Mouse (Mus musculus): ENCODE measurements around the gene Tenm3. TPM values are rescaled to one million over a fixed set of nuclear protein-coding genes. Genes with fewer than 3 reads are reported as not detected.
A peak's percentile ranks its signal among the peaks of the same experiment; 100 is the strongest.

Tenm3 gene
- total RNA-seq, 2 experiments from 2014 or later, result 3.1 to 3.2 TPM

DNA sequence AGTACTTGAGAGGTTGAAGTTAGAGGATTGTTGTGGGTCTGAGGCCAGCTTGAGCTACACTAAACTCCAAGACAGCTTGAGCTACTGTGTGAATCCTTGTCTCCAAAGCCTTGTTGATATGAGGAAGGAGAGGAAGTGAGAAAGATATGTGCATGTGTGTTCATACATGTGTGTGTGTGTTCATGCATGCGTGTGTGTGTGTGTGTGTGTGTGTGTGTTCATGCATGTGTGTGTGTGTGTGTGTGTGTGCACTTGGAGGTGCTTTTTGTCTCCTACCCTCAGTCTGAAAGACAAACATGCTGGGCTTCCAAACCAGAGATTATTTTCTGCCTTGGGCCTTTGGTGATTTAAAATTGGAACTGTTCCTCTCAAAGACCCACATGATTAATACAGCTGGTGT is 184.5 kb downstream of the Tenm3 start:
- no peak for DNase-seq

DNA sequence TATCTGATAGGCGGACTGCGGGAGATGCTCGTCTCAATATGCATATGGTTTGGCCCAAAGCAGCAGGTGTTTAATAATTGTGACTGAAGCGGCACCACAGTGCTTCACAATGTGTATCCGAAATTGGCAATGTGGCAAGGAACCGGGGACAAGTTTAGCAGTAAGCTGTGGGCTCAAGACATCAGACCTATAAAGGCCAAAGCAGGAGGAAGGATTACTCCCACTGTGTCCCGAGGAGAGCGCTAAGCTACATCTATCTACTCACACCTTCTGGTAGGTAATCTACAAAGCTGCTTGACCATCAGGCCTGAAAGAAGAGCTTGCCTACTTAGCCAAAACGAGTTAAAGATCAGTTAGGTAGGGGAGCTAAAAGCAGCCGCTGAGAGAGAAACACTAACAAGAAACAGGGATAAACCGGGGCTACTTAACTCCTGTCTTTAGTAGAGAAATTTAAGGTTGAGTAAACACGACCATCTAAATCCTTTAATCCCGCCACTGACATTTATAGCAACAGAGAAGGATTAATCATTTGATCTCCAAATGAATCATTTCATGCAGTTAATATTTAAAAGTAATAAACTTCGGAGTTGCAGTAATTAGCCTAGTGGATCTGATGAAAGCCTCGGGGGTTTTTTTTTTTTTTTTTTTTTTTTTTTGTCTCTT is 188.2 kb downstream of the Tenm3 start:
- no peak for DNase-seq

DNA sequence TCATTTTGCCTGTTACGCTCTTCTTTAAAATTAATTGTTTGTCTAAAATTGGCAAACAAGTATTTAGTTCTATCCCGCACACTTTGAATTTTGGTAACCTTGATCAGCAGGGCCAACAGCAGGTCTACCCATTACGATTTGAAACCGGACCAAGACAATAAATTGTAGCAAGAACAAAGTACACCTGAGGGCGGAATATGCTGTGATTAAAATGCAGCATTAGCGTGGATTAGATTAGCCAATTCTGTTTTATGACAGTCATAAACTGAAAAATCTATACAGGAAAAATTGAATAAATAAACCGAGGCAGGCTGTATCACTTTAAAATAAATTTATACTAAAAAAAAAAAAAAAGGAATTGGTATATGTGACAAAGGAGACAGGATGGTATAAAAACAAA is 193.9 kb downstream of the Tenm3 start:
- no peak for DNase-seq

DNA sequence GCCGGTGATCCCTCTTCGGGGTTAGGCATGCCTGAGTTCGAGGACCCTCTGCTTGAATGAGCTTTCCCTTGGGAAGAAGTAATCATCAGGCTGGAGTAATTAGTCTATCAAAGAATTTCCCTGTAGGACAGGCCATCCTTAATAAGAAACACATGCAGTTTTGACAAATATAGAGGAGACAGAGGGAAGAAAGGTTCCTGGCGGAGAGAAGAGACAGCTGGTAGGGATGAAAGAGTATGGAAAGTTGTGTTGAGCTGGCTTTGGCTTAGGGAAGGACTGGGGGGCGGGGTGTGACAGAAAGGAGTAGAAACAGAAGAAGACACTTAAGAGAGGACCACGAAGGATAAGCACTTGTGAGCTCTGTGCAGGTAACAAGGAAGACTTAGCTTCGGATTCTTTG is 194.3 kb downstream of the Tenm3 start:
- no peak for DNase-seq

DNA sequence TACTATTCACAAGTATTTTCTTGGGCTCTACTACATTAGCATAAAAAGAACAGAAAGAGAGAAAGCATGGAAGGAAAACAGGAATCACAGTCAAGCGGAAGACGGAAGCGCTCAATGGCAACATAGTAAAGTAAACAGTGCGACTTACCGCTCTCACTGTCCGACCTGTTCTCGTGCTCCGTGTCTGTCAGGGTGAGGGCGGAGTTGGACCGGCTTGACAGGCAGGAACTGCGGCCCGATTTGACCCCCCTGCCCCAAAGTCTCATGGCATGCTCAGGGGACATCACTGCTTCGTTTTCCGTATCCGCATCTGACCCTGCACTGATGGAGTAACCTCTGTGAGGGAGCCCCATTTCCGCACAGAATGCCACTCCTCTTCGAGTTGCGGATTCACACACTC is 197.6 kb downstream of the Tenm3 start:
- DNase-seq, result no peak

DNA sequence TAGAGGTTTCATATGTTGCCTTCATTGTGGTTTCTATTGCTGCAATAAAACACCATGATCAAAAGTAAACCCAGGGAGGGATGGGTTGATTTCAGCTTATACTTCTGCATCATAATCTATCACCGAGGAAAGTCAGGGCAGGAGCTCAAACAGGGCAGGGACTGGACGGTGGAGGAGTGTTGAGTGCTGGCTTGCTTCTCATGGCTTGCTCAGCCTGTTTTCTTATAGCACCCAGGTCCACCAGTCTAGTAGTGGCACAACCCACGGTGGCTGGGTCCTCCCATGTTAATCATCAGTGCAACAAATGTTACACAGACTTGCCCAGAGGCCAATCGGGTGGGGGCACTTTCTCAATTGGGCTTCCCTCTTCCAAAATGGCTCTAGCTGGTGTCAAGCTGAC is 205.6 kb downstream of the Tenm3 start:
- DNase-seq, result no peak

DNA sequence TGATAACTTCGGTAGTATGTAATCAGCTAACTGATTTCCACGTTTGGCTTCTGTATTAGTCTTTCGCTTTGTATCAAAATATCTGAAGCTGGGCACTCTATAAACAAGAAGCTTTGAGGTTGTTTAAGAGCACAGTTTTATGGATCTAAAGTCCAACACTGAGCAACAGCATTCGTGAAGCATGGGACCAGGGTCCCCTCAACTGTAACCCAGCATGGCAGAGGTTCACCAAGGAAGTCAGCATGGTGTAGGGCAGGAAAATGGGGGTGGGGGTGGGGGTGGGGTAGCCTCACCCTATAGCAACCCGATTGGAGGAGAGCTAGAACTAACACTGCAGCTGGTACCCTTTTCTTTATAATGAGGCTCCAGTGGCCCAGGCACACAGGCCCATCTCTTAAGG is 206.8 kb downstream of the Tenm3 start:
- no peak for DNase-seq

DNA sequence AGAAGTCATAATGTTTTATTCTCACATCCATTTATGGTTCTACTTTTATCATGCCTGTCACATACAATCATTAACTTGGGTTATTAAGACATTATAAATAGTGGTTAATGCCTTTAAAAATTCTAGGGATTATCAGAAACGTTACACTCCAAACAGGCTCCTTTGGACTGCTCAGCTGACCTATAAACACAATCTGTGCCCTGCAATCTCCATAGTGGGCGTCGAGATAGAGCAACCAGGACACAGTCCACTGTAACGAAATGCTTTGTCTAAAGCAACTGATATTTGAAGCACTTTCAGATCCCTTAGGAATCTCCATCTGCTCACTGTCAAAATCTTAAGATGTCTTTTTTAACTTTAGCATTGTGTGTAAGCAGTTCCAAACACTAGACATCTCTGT is 207.9 kb downstream of the Tenm3 start:
- no peak for DNase-seq

DNA sequence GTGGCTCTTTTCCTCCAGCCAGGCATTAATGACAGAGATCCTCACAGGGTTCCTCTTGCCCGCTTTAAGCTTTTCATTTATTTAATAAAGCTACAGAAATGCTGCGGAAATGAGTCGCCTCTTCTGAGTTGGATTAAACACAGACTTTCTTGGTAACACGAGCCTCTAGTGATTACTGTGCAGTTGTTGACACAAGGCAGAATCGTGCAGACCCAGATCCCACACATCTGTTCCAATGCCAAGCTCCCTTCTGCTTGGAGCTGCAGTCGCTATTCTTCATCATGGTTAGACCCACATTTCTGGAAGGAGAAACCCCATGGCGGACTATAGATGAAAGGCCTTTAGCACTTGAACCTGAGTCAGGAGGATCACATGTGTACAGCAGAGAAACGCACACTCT is 210.3 kb downstream of the Tenm3 start:
- DNase-seq, result no peak

DNA sequence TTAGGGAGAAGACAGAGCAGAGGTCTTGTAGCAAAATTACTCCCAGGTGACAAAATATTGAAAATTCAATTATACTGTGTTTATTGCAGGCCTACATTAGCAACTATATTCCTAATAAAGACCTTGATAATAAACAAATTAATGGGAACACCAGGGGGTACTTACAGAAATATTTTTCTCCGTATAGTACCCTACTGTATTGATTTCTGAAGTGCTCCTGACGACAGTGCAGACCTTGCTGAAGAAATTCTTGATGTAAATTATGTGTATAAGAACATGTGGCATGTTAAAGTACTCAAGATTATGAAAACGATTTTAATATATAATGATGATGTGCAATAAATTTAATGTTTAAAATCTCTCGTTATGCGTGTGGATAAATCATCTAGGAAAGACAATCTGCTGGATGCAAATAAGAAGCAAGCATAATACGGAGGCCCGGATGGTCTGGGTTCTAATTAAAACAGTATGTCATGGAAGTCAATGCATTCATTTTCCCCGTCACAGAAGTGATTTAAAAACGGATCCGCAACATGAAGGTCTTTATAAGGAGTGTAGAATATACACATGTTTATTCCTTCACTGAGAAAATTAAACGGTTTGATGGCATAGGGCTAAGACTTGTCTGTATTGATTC is 221.1 kb downstream of the Tenm3 start:
- DNase-seq, result no peak

DNA sequence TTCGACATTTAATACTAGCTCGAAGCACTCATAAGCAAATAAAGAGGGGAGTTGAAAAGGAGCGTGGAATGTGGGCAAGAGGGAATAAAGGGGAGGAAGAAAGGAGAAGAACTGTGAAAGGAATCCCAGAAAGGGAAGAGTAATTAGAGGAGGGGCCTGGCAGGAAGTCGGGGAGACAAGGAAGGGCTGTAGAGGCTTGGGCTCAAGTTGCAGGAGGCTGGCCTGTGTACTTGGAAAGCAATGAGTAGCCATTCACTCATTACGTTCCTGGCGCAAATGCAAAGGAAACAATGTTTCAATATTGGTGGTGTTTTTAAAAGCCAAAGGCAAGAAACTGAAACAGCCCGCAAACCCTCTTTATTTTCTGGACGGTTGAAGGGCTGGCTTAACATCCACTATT is 228.7 kb downstream of the Tenm3 start:
- peak; percentile 29 to 50 for DNase-seq

DNA sequence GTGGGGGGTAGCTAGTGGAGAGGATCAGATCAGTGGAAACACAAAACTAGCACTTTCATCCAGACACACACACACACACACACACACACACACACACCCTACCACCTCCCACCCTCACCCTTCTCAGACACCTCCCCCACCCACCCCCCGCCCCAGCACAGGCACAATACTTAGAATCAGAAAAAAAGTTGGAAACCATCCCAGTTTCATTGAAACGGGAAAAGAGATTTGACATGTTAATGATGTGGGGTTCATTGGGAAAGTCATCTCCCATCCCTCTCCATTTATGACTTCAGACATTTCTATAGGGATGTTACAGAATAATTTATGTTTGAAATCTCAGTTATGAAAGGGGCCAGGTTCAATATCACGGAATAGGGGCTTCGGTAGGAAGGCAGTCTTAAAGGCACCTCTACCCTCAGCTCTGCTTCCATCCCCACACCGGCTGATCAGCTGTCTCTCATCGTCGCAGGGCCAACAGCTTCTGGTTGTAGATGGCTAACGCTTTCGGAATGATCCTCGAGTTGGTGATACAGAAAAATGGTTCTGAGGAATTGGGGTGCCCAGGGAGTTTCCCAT is 231.7 kb downstream of the Tenm3 start:
- DNase-seq, result no peak

DNA sequence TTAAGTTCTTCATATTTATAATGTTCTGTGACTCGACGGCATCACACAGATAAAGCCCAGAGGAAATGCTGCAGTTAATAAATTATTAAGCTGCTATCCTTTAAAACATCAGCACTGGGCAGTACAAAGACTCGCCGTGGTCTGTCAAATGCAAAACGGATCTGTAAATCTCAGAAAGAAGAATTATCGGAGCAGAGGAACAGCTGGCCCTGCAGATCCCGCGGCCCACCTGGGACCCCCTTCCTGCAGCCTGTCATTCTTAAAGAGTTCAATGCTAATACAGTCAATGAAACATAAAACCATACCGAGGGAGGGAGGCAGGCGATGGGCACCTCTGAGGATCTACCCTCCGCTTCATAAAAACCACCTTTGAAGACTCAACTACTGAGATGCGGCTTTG is 232.6 kb downstream of the Tenm3 start:
- DNase-seq, result no peak

DNA sequence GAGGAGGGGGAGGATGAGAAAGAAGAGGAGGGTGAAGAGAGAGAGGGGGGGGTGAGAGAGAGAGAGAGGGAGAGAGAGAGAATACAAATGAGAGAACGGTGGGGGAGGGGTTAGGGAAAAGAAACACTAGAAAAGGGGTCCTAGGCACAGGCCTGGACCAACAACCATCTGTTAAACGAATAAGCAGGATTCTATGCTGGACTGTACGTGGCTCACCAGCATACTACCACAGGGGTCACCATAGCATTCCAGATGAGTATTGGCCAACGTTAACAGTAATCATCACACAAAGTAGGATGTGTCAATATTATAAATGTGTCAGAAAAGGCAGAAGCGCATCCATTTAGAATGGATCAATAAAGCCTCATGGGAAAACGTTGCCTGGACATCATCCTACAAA is 233.4 kb downstream of the Tenm3 start:
- no peak for DNase-seq

DNA sequence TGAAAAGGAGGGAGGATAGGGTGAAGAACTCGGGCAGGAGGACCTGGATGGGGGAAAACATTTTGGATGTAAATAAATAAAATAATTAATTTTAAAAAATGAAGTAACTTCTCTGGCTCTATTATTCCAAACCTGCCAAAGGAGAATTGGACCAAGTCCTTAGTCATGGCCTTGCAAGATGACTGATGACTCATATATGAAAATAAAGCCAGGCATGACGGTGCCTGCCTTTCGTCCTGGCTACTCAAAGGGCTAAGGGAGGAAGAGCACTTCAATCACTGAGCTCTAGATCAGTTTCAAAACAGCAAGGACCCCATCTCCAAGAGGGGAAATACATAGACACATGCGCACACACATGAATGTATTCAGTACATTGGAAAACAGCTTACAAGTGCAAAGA is 234.1 kb downstream of the Tenm3 start:
- DNase-seq, result peak; percentile 30 to 45

DNA sequence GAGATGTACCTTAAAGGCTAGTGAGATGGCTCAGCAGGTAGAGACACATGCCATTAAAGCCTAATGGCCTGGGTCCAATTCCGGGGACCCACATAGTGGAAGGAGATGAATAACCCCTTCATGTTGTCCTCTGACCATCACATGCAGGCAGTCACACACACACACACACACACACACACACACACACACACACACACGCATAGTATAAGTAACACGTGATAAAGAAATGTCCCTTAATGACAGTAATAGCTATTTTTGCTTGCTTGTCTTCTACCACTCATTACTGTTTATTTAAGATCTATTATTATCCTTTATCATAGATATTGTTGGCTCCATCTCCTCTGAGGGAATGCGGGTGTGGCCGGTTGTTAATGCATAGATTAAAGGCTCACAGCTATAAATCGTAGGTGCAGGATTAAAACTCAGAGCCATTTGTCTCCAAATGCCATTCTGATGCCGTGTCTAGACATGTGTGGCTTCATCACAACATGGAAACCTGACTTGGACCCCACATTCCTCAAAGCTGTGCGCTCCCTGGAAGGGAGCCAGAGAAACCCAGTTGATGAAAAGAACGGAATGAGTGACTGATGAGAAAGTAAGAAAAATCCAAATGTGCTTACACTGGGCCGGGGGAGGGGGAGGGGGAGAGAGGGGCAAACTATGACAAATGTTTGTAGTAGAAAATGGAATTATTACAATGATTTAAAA is 239.4 kb downstream of the Tenm3 start:
- no peak for DNase-seq

DNA sequence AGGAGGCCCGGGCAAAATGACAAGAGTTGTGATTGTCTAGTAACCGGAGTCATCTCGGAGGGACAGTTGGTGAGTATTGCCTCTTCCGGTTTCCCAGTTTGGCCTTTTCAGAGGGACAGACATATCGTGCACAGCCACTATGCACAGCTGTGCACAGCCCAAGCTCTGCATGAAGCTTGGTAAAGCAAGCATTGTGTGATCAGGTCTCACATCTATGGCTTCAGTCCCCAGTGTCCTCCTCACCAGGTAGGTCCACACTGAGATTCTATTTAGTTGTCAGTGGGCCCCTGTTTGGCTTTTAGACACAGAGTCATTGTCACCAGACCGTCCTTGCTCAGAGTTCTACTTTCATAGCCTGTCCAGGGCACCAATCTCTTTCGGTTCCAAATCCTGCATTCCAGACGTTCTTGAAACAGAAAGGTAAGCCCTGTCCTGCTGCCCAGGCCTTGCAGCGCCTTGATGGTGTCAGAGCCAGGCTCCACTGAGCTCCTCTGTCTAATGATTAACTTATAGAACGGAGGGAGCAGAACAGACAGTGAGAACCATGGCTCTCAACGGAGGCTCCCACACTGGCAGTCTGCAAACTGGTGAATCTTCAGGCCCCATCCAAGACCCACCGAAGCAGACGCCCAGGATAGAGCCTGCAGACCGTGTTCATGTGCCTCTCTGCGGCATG is 240.4 kb downstream of the Tenm3 start:
- no peak for DNase-seq

DNA sequence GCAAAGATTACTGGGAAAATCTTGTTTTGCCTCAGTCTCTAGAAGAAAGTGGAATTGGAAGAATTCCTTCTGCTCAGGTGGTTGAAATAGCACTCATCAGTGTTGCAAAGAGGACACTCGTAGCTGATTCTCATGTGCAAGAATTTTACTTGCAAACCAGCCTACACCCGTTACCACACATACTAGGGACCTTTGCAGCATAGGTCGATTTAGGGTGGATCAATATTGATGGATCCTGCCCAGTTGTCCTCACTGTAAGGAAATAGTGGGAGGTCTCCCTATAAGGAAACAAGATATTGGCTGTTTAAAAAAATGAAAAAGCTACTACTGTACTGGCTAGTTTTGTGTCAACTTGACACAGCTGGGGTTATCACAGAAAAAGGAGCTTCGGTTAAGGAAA is 242.1 kb downstream of the Tenm3 start:
- DNase-seq, result no peak

DNA sequence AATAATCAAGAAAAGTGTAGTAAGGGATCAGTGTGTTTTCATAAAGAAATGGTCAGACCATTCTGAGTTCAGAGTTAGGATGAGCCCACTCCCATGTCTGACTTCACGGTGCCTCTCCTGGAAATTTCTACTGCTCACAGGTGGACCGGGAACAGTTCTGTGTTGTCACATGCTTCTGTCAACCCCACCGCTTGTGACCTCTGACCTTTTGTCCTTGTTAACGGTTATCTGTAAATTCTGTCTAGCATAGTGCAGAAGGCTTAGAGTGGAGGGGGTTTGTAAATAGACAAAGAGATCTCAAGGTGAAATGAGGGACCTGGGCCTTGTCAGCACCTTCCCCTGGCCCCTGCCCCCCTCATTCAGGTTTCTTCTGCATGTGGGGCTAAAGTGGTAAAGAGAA is 244.7 kb downstream of the Tenm3 start:
- DNase-seq, result no peak

DNA sequence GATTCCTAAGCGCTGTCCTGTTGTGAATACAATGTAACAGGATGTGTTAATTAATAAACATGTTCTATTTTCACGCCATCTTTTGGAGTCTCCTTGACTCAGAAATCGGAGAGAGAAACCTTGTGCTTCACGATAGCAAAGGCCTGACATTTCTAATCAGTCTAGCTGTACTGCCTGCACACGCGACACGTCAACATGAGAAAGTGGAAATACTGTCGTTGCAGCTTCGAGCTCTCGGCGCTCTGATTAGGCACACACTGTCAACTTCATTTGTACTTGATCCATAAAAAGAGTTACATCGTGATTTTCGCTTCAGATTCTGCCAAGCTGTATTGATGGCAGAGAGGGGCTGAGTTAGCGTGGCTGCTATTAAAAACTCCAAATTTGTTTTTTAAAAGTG is 247.4 kb downstream of the Tenm3 start:
- no peak for DNase-seq

DNA sequence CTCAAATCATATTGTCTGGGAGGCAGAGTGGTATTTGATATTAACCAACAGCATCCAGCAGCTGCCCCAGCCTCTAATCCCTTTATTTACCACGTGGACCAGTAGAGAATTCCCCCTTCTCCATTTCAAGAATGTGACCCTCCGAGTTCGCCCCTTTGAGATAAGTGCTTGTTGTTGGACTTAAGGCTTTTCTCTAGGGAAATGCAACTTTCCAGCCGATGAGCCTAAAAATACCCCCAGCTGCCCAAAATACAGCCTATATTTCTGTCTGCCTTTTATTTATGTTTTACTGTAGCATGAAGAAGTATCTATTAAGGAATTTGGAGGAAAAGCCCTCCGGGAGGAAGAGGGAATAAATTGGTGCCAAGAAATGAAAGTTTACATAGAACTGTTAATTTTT is 251.9 kb downstream of the Tenm3 start:
- DNase-seq, result no peak

DNA sequence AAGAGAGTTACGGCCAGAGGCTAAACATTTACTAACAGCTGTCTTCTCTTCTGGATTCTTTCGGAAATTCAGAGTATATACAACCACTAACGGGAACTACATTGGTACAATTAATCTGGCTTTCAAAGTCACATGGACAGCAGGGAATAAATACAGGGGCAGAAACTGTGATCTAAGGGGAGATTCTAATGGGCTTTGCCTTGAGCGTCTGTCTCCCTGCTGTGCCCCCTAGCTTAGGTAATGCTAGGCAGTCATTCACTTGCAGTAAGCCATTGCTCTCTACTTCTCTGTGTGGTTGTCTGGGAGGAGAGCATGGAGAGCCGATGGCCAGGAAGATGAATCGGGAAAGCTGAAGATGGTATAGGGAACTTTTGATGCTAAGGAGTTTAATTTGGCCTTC is 264.0 kb downstream of the Tenm3 start:
- DNase-seq, result no peak

DNA sequence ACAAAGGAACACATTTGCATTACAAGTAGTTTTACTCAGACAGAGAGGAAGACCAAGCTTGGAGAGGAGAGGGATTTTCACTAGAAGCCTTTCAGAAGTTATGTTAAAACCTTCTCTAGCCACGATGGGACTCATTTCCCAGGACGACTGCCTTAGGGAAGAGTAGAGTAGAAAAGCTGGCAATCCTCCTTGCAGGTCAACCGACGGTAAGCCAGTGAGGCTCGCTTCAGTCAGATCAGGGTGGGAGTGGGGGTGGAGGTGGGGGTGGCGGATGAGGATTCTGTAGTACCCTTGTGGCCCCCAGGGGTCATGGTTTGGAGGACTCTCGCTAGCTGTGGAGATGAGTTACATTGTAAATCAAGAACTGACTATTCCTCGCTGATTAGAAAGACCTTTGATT is 264.6 kb downstream of the Tenm3 start:
- no peak for DNase-seq

Measured in heart, adult 18-20 months (tissue).